Mouse (Mus musculus) small intestine, adult 2 months (tissue): ENCODE data around the gene Mmp14. TPM values are rescaled to one million over a fixed set of nuclear protein-coding genes. Genes with fewer than 3 reads are reported as not detected.

Source experiments
- H3K27ac ChIP-seq: fragments of 200-500 bp; 2 replicates; pipeline ENCODE4 v1.5.1; 2012; ENCODE audit warnings: low read depth, low read length, control low read depth, inconsistent platforms; ENCODE audit not compliant: insufficient read depth
- H3K27me3 ChIP-seq: fragments of 200-500 bp; 2 replicates; pipeline ENCODE4 v1.6.1; 2012; ENCODE audit warnings: mild to moderate bottlenecking, moderate library complexity, low read length, inconsistent platforms; ENCODE audit not compliant: control insufficient read depth, insufficient read depth
- H3K36me3 ChIP-seq: fragments of 200-500 bp; 2 replicates; pipeline ENCODE4 v1.6.1; 2012; ENCODE audit warnings: mild to moderate bottlenecking, low read length, control low read depth, inconsistent platforms; ENCODE audit not compliant: control insufficient read depth, insufficient read depth
- H3K4me1 ChIP-seq: fragments of 200-500 bp; 2 replicates; pipeline ENCODE4 v1.6.1; 2012; ENCODE audit warnings: low read length, inconsistent platforms, mixed read lengths; ENCODE audit not compliant: control insufficient read depth, insufficient read depth, insufficient read length
- H3K4me3 ChIP-seq: fragments of 200-500 bp; 2 replicates; pipeline ENCODE4 v1.5.1; 2012; ENCODE audit warnings: low read depth, mild to moderate bottlenecking, control low read depth, inconsistent platforms, low read length, moderate library complexity
- CTCF ChIP-seq: fragments of 200-500 bp; IDR thresholded peaks from 2 replicates; pipeline ENCODE4 v1.5.1; 2012; ENCODE audit warnings: low read depth, mild to moderate bottlenecking, control low read depth, inconsistent platforms, low read length, moderate library complexity, mixed read lengths; ENCODE audit not compliant: insufficient replicate concordance, insufficient read length; ENCODE audit errors: extremely low read depth
- POLR2A ChIP-seq: fragments of 200-500 bp; IDR thresholded peaks from 2 replicates; pipeline ENCODE4 v1.6.1; 2012; ENCODE audit warnings: low read depth, mild to moderate bottlenecking, control low read depth, inconsistent platforms, low read length, moderate library complexity
- WGBS: fragments of 180-500 bp; shearing (Covaris S2); methylation state at CpG from one replicate; pipeline ENCODE4 v1.1.7; 2018; 5-methylcytosine and 5-hydroxymethylcytosine counted together
- polyA plus RNA-seq: library from polyadenylated mRNA; depleted of rRNA; stranded (reverse); fragments of >200 nt; gene quantifications from 2 replicates; pipeline ENCODE4 v1.2.3, GENCODE M21; 2012

Gene Mmp14
- polyA plus RNA-seq, 1 experiment: 66.0 TPM

DNA sequence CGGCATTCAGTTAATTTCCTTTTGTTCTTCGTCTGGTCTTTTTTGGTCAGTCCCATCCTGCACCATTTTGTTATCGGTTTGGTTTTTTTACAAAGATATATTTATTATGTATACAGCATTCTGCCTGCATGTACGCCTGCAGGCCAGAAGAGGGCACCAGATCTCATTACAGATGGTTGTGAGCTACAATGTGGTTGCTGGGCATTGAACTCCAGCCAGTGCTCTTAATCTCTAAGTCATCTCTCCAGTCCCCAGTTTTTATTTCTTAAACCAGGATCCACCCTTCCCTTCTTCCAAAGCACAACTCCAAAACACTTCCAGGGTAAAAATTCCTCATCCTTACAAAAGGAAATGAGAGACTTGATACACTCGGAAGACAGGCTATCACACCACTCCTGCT lies 8.0 kb upstream of the Mmp14 start:
- Histone ChIP-seq H3K4me3 (no peak overlapping the region), H3K36me3 (no peaks in the 10 kb centered on the region), H3K4me1 (no peaks in the 10 kb centered on the region; the same call in 1 of the 2 replicates), H3K27ac (no peak overlapping the region), H3K27me3 (no peaks in the 10 kb centered on the region)
- no peak for TF ChIP-seq POLR2A
- TF ChIP-seq CTCF: peak; percentile 49; the same call in 1 of the 2 replicates
- WGBS: 61% methylated on average over 5 of the region's 5 CpGs

DNA sequence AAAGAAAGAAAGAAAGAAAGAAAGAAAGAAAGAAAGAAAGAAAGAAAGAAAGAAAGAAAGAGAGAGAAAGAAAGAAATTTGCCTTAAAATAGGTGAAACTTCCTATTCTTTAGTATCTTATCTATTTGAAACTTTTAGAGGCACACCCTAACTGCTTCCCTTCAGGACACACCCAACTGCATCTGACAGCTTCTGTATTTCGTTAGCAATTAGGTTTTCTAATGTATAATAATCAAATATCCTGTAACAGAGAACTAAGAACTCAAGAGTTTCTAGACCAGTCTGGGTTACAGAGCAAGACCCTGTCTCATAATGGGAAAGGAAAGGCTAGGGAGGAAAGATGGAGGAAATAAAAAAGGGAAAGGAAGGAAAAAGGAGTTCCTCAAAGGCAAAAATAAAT lies 6.8 kb upstream of the Mmp14 start:
- 27% methylated on average over 1 of the region's 1 CpGs for whole genome bisulfite sequencing
- TF ChIP-seq CTCF: no peak
- no peak for TF ChIP-seq POLR2A

DNA sequence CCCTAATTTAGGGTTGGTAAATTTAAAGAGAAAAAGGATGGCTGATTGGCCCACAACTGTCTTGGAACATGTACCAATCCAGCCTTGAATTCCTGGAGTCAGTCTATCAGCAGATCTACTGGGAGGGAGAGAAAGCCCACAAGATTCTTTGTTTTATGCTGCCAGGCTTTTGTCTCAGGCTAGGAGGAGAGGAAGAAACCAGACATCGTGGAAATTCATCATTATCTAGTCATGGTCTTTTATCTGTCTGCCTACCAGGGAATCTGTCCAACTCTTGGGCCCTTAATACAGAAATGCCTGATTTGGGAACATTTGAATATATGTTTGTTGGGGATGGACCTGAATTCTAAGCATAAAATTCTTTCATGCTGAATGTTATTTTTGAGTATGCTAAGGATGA lies 5.9 kb upstream of the Mmp14 start:
- no peak for TF ChIP-seq CTCF
- TF ChIP-seq POLR2A: no peak
- Histone ChIP-seq H3K27ac (no peak overlapping the region), H3K4me3 (no peak overlapping the region), H3K27me3 (no peaks in the 10 kb centered on the region), H3K36me3 (peaks cover 5% of the 10 kb centered on the region; the same call in 1 of the 2 replicates), H3K4me1 (peaks cover 1% of the 10 kb centered on the region; the same call in 1 of the 2 replicates)
- WGBS: 86% methylated on average over 1 of the region's 1 CpGs

More for the DNA sequence above, 6.8 kb upstream of the Mmp14 start:
- H3K27ac ChIP-seq: no peak overlapping the region
- H3K4me3 ChIP-seq: no peak overlapping the region
- no peaks in the 10 kb centered on the region for H3K27me3 ChIP-seq
- H3K36me3 ChIP-seq: peaks cover 5% of the 10 kb centered on the region; the same call in 1 of the 2 replicates
- no peaks in the 10 kb centered on the region; the same call in 1 of the 2 replicates for H3K4me1 ChIP-seq

DNA sequence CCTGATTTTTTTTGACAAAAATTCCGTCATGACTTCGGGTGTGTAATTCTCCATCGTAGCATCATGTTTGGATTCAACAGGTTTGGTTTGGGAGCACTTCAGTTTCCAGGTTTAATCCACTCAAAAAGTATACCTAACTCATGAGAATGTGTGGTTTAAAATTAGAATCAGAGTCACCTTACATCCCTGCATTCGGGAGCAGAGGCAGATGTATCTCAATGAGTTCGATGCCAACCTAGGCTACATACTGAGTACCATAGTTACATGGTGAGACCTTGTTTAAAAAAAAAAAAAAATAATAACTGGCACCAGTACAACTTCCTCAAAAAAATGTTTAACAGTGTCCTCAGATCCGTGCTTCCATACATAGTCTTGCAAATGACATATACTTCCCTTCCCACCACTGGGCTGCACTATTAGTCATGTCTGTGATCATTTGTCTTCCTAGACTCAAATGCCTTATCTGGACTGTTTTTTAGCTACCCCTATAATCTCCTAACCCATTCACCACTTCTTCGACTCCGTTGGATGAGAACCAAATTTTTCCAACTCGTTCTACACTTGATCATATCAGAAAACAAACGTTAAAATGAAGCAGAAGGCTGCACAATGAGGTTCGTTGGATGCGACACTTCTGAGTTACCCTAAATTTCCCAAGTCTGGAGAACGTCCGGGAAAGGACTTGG lies 5.3 kb upstream of the Mmp14 start:
- TF ChIP-seq CTCF: no peak
- no peak for TF ChIP-seq POLR2A
- H3K27ac ChIP-seq: peak overlapping the region; percentile 85
- WGBS: 29% methylated on average over 14 of the region's 14 CpGs
- peaks cover 5% of the 10 kb centered on the region; the same call in 1 of the 2 replicates for H3K36me3 ChIP-seq
- H3K4me3 ChIP-seq: peak overlapping the region; percentile 71
- no peaks in the 10 kb centered on the region for H3K27me3 ChIP-seq
- H3K4me1 ChIP-seq: peaks cover 3% of the 10 kb centered on the region; the same call in 1 of the 2 replicates

DNA sequence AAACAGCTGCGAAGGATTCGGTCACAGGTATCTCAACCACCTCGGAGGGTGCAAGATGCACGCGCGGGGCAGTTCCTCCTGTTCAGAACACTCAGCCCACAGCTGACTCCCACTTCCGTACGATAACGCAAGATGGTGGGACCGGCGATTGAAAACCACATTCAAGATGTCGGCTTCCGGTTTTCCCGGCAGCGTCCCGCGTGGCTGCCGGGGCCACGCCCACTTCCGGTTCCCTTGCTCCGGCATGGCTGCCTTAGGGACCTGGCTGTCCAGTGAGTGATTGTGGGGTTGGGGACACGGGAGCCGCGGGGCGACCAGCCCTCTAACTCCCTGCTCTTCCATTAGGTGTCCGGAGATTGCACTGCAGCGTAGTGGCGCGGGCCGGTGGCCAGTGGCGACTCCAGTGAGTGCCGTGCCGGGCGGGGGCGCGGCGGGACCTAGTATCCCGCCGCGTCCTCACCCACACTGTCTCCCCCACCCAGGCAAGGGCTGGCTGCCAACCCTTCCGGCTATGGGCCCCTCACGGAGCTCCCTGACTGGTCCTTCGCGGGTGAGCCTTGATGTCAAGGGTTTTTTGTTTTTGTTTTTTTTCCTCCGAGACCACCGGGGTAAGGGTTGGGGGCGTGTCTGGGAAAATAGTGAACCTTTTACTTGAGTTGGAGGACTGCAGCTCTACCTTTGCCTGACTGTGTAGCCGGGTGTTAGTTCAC lies 4.6 kb upstream of the Mmp14 start, which contains the start of gene Mrpl52:
TSS of gene Mrpl52 (plus strand) at position 221 of the 710 bp plus-strand sequence.
- Histone ChIP-seq H3K27ac (peak within 1 kb of the TSS; percentile 85), H3K4me3 (peak within 1 kb of the TSS; percentile 71), H3K27me3 (no peaks in the 10 kb centered on the region; the same call in 1 of the 2 replicates), H3K36me3 (peaks cover 5% of the 10 kb centered on the region; the same call in 1 of the 2 replicates), H3K4me1 (peaks cover 3% of the 10 kb centered on the region; the same call in 1 of the 2 replicates)
- TF ChIP-seq CTCF (no peak), POLR2A (peak; percentile 77)
- under 1% methylated on average over 48 of the region's 48 CpGs for WGBS

DNA sequence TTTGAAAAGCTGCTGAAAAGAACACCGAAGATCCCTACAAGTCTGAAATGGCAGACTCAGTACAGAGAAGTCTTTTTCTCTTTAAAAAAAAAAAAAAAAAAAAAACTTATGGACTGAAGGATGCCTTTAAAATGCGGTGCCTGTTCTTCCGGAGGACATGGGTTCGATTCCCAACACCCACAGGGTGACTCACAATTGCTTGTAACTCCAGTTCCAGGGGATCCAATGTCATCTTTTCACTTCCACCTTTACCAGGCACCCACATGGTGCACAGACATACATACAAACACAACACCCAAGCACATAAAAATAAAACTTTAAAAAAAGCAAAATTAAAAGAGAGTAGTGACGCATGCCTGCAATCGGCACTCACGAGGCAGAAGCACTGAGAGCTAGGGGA lies 3.7 kb upstream of the Mmp14 start:
- peaks cover 5% of the 10 kb centered on the region; the same call in 1 of the 2 replicates for H3K36me3 ChIP-seq
- H3K4me1 ChIP-seq: peaks cover 6% of the 10 kb centered on the region
- 75% methylated on average over 7 of the region's 7 CpGs for WGBS
- TF ChIP-seq CTCF: no peak
- no peak for TF ChIP-seq POLR2A
- H3K27me3 ChIP-seq: no peaks in the 10 kb centered on the region; the same call in 1 of the 2 replicates
- H3K27ac ChIP-seq: no peak overlapping the region
- H3K4me3 ChIP-seq: no peak overlapping the region

DNA sequence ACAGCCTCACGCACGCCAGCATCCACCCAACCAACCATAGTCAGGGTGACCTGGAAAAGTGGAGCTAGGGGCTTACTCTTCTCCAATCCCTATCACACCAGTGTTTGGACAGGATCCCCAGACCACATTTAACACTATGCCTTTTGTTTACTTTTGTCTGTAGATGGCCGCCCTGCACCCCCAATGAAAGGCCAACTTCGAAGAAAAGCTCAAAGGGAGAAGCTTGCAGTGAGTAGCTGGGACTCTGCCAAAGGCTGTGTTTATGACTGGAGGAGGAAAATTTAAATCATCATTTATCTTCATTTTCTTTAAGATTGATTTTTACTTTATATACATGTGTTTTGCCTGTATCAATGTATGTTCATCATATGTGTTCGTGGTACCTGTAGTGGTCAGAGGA lies 3.0 kb upstream of the Mmp14 start:
- TF ChIP-seq CTCF (no peak), POLR2A (no peak)
- 80% methylated on average over 5 of the region's 5 CpGs for WGBS
- Histone ChIP-seq H3K27me3 (no peaks in the 10 kb centered on the region; the same call in 1 of the 2 replicates), H3K36me3 (peaks cover 5% of the 10 kb centered on the region; the same call in 1 of the 2 replicates), H3K27ac (no peak overlapping the region), H3K4me3 (no peak overlapping the region), H3K4me1 (peaks cover 7% of the 10 kb centered on the region)
